Mouse (Mus musculus) testis, postnatal 14 days (tissue): ENCODE measurements around the gene Slc6a13.

Experiments used
- DNase-seq: peaks from one replicate; pipeline ENCODE4 v3.0.0; 2021; ENCODE audit warnings: low spot score

The Slc6a13 gene

GRCm38 (mm10) chr6:121299954-121300353 lies at the start of gene Slc6a13:
Slc6a13 (plus strand) TSS chr6:121300227.
- DNase-seq: no peak

- DNase-seq: no peak
Measured at GRCm38 (mm10) chr6:121250406-121250805, 49.6 kb upstream of the Slc6a13 start.

- no peak for DNase-seq
Measured at GRCm38 (mm10) chr6:121251256-121251655, 48.8 kb upstream of the Slc6a13 start.

- no peak for DNase-seq
Measured at GRCm38 (mm10) chr6:121260548-121260947, 39.5 kb upstream of the Slc6a13 start.

GRCm38 (mm10) chr6:121261233-121261632 lies 38.8 kb upstream of the Slc6a13 start:
- DNase-seq: no peak

- no peak for DNase-seq
Measured at GRCm38 (mm10) chr6:121262004-121262403, 38.0 kb upstream of the Slc6a13 start.

GRCm38 (mm10) chr6:121262496-121262895 lies 37.5 kb upstream of the Slc6a13 start:
- DNase-seq: no peak

GRCm38 (mm10) chr6:121270156-121270555 lies 29.9 kb upstream of the Slc6a13 start:
- DNase-seq: no peak

- no peak for DNase-seq
Measured at GRCm38 (mm10) chr6:121271707-121272074, 28.3 kb upstream of the Slc6a13 start.

- peak; percentile 68 for DNase-seq
Measured at GRCm38 (mm10) chr6:121272075-121272800, 27.8 kb upstream of the Slc6a13 start.

GRCm38 (mm10) chr6:121274356-121274755 lies 25.7 kb upstream of the Slc6a13 start:
- DNase-seq: no peak

GRCm38 (mm10) chr6:121284132-121284531 lies 15.9 kb upstream of the Slc6a13 start:
- DNase-seq: no peak

- no peak for DNase-seq
Measured at GRCm38 (mm10) chr6:121299317-121299716, 710 bp upstream of the Slc6a13 start.

GRCm38 (mm10) chr6:121300504-121300903 lies 477 bp downstream of the Slc6a13 start:
- DNase-seq: no peak

GRCm38 (mm10) chr6:121303466-121304220 lies 3.6 kb downstream of the Slc6a13 start:
- no peak for DNase-seq

GRCm38 (mm10) chr6:121304630-121305029 lies 4.6 kb downstream of the Slc6a13 start:
- DNase-seq: no peak

GRCm38 (mm10) chr6:121305571-121305970 lies 5.5 kb downstream of the Slc6a13 start:
- DNase-seq: no peak

- no peak for DNase-seq
Measured at GRCm38 (mm10) chr6:121310984-121311383, 11.0 kb downstream of the Slc6a13 start.

- DNase-seq: no peak
Measured at GRCm38 (mm10) chr6:121319099-121319498, 19.1 kb downstream of the Slc6a13 start.

- DNase-seq: no peak
Measured at GRCm38 (mm10) chr6:121322381-121323110, 22.5 kb downstream of the Slc6a13 start.

GRCm38 (mm10) chr6:121325298-121325697 lies 25.3 kb downstream of the Slc6a13 start:
- DNase-seq: no peak

- no peak for DNase-seq
Measured at GRCm38 (mm10) chr6:121325740-121326139, 25.7 kb downstream of the Slc6a13 start.
